Mouse (Mus musculus): Measurements from ENCODE around the gene Atp9a. TPM values are rescaled to one million over a fixed set of nuclear protein-coding genes. Genes with fewer than 3 reads are reported as not detected.

Atp9a gene
- polyA plus RNA-seq, 1 experiment from 2014 or later, result 61.1 TPM

DNA sequence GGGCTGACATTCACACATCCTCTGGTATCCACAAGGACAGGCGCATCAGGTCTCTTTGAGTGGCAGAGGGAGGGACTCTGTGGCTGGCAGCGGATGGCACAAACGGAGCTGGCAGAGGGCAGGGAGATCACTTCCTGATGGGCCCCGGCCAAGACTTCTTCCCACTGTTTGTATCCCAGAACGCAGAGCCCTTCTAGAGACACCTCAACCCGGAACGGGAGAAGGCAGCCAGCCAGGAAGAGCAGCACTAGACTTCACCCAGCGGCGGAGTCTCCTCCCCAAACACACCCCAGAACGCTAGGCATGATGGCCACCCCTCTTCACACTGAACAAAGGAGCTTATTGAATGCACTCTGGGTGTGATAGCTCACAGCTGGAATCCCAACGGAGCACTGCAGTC is 8.2 kb downstream of the Atp9a start:
- peaks cover 7% of the 10 kb centered on the region; the same call in 1 of the 2 replicates for H3K36me3 ChIP-seq
- no peaks in the 10 kb centered on the region for H3K9me3 ChIP-seq
- peaks cover 36% of the 10 kb centered on the region for H3K4me1 ChIP-seq (replicated peaks)
- no peak overlapping the region for H3K27ac ChIP-seq
- ATAC-seq, result no peak
- WGBS, result 54% methylated on average over 11 of the region's 11 CpGs
- H3K4me2 ChIP-seq (replicated peaks), result no peak overlapping the region
- no peaks in the 10 kb centered on the region for H3K27me3 ChIP-seq
- H3K4me3 ChIP-seq (replicated peaks), result no peak overlapping the region
- H3K9ac ChIP-seq (replicated peaks), result no peak overlapping the region

DNA sequence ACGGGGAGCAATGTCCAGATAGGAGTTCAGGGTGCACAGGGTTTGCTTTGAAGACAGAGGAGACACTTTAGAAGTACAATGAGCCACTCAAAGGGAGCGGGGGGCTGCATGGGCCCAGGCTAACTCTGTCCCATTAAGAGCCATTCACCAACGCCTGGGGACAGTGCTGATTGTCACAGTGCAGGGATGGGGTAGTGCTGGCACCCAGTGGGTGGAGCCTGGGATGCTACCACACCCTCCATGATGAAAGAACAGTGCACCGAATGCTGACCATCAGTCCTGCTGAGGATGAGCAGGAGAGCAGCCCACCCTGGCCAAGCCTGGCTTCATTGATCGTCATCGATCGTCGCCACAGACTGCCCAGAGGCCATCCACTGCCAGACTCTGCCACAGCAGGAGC is 11.0 kb downstream of the Atp9a start:
- Histone ChIP-seq H3K36me3 (no peaks in the 10 kb centered on the region), H3K27ac (peak overlapping the region; percentile 55), H3K9me3 (no peaks in the 10 kb centered on the region), H3K4me3 (replicated peaks) (no peak overlapping the region), H3K9ac (replicated peaks) (no peak overlapping the region), H3K4me1 (replicated peaks) (peaks cover 41% of the 10 kb centered on the region), H3K27me3 (no peaks in the 10 kb centered on the region), H3K4me2 (replicated peaks) (no peak overlapping the region)
- WGBS, result 55% methylated on average over 8 of the region's 8 CpGs
- ATAC-seq, result no peak

DNA sequence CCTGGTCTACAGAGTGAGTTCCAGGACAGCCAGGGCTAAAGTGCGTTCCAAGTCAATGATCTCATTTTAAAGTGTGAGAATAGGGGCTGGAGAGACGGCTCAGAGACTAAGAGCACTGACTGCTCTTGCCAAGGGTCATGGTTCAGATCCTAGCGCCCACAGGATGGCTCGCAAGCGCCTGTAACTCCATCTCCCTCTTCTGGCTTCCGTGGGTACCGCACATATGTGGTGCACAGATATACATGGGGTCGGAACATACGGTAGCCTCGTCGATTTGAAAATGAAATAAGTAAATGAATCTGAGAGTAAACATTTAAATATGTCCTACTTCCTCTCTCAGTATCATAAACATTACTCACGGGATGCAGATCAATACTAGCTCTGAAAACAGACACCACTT is 12.5 kb downstream of the Atp9a start:
- no peak overlapping the region for H3K4me2 ChIP-seq (replicated peaks)
- WGBS, result 82% methylated on average over 12 of the region's 12 CpGs
- no peak overlapping the region for H3K4me3 ChIP-seq (replicated peaks)
- H3K9me3 ChIP-seq, result no peaks in the 10 kb centered on the region
- H3K27ac ChIP-seq, result peak overlapping the region; percentile 49; the same call in 1 of the 2 replicates
- H3K36me3 ChIP-seq, result no peaks in the 10 kb centered on the region
- peaks cover 50% of the 10 kb centered on the region for H3K4me1 ChIP-seq (replicated peaks)
- no peak for ATAC-seq
- no peak overlapping the region for H3K9ac ChIP-seq (replicated peaks)
- H3K27me3 ChIP-seq, result no peaks in the 10 kb centered on the region

DNA sequence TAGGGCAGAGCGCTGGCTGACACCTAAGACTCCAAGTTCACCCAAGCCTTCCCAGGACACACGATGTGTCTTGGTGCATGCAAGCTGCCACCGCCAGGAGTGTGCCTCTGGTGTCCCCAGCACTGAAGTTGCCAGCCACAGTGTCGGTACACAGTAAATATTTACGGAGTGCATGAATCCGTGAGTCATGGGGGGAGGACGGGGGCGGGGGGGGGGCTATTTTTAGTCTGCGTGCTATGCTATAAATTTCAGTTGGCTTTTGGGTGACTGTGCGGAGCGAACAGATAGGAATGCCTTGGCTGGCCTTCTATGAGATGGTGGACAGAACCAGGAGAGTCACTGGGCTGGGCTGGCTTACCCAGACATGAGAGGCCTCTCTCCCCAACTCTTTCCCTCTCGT is 14.2 kb downstream of the Atp9a start:
- Histone ChIP-seq H3K9me3 (no peaks in the 10 kb centered on the region), H3K27me3 (no peaks in the 10 kb centered on the region), H3K4me3 (replicated peaks) (no peak overlapping the region), H3K36me3 (peaks cover 1% of the 10 kb centered on the region; the same call in 1 of the 2 replicates), H3K27ac (no peak overlapping the region), H3K9ac (replicated peaks) (no peak overlapping the region), H3K4me2 (replicated peaks) (no peak overlapping the region), H3K4me1 (replicated peaks) (peaks cover 48% of the 10 kb centered on the region)
- ATAC-seq, result no peak
- 88% methylated on average over 12 of the region's 12 CpGs for WGBS

DNA sequence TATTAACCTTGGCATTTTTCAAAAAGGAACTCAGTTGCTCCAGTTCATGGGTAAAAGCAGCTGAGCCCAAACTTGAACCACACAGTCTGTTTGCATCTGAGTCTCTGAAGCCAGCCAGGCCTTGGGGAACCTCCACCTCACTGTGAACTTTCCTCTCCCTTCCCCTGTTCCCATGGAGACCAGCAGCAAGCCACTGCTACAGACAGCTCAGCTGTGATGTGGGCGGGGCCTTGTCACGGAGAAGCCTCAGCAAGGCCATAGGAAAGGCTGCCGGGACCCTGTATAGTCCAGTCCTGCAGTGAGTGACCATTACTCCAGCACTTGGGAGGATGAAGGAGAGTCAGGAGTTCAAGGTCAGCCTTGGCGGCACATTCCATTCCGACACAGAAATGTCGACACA is 16.2 kb downstream of the Atp9a start:
- Histone ChIP-seq H3K27me3 (no peaks in the 10 kb centered on the region), H3K36me3 (peaks cover 13% of the 10 kb centered on the region; the same call in 1 of the 2 replicates), H3K9ac (replicated peaks) (no peak overlapping the region), H3K4me3 (replicated peaks) (no peak overlapping the region), H3K27ac (peak overlapping the region; percentile 31), H3K4me2 (replicated peaks) (0 out of 2 replicates have a peak overlapping the region, but pooled peaks have one; percentile 5), H3K4me1 (replicated peaks) (peaks cover 30% of the 10 kb centered on the region), H3K9me3 (no peaks in the 10 kb centered on the region)
- peak; percentile 91 for ATAC-seq
- 45% methylated on average over 6 of the region's 6 CpGs for WGBS

DNA sequence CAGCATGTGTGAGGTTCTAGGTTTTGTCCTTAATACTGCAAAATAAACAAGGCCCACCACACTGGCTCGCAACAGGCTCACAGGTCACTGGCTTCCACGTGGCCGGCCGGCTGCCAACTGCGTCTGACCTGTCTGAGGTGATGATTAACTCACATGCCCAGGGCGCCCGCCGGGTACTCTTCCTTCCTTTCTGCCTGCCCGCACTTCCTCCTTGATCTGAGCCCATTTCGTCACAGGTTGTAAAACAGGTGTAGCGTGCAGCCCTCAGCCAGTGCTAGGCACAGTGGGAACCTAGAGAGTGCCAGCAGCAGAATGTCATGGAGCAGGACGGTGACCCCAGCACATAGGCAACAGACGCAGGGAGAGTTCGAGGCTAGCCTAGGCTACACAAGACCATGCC is 20.9 kb downstream of the Atp9a start:
- no peak overlapping the region for H3K27ac ChIP-seq

DNA sequence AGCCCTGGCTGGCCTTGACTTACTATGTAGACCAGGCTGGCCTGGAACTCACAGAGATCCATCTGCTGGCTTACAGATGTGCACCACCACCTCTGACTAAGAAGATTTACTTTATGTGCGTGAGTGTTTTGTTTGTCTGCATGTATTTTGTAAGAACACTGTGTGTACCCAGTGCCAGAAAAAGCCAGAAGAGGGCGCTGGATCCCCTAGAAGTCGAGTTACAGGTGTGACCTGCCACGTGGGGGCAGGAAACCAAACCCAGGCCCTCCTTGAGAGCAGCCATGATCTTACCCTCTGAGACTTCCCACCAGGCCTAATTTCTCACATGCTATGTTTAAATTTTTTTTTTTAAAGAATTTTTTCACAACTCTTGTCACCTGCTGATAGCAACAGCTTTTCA is 22.5 kb downstream of the Atp9a start:
- H3K27ac ChIP-seq, result no peak overlapping the region
- peaks cover 13% of the 10 kb centered on the region; the same call in 1 of the 2 replicates for H3K36me3 ChIP-seq
- no peak overlapping the region for H3K9ac ChIP-seq (replicated peaks)
- H3K4me3 ChIP-seq (replicated peaks), result no peak overlapping the region
- no peaks in the 10 kb centered on the region for H3K27me3 ChIP-seq
- no peak for ATAC-seq
- WGBS, result 72% methylated on average over 4 of the region's 4 CpGs
- H3K9me3 ChIP-seq, result no peaks in the 10 kb centered on the region
- peaks cover 20% of the 10 kb centered on the region for H3K4me1 ChIP-seq (replicated peaks)
- no peak overlapping the region for H3K4me2 ChIP-seq (replicated peaks)

More for the DNA sequence above, 20.9 kb downstream of the Atp9a start:
- Histone ChIP-seq H3K4me3 (replicated peaks) (no peak overlapping the region), H3K4me2 (replicated peaks) (no peak overlapping the region), H3K9ac (replicated peaks) (no peak overlapping the region), H3K36me3 (peaks cover 13% of the 10 kb centered on the region; the same call in 1 of the 2 replicates), H3K4me1 (replicated peaks) (peaks cover 29% of the 10 kb centered on the region), H3K9me3 (no peaks in the 10 kb centered on the region), H3K27me3 (no peaks in the 10 kb centered on the region)
- ATAC-seq, result no peak
- WGBS, result 94% methylated on average over 14 of the region's 14 CpGs

DNA sequence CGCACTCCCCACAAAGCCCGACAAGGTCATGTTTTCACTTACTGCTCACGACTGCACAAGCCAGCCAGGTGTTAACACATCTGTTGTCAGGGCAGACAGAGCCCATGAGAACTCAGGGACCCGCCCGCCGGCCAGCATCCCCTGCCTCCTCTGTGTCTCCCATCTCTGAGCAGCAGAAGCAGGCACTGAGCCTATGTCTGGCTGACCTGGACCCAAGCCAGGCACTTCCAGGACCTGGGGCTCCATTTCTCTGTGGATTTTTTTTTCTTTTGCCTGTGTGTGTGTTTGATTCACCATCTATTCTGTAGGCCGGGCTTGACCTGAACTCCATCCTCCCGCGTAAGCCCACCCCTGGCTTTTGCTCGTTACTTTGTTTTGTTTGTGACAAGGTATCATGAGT is 23.5 kb downstream of the Atp9a start:
- H3K27me3 ChIP-seq, result no peaks in the 10 kb centered on the region
- H3K9ac ChIP-seq (replicated peaks), result no peak overlapping the region
- 0 out of 2 replicates have a peak overlapping the region, but pooled peaks have one; percentile 7 for H3K27ac ChIP-seq
- H3K36me3 ChIP-seq, result peaks cover 13% of the 10 kb centered on the region; the same call in 1 of the 2 replicates
- ATAC-seq, result no peak
- H3K9me3 ChIP-seq, result no peaks in the 10 kb centered on the region
- H3K4me3 ChIP-seq (replicated peaks), result no peak overlapping the region
- H3K4me1 ChIP-seq (replicated peaks), result peaks cover 20% of the 10 kb centered on the region
- 77% methylated on average over 10 of the region's 10 CpGs for WGBS
- no peak overlapping the region for H3K4me2 ChIP-seq (replicated peaks)

DNA sequence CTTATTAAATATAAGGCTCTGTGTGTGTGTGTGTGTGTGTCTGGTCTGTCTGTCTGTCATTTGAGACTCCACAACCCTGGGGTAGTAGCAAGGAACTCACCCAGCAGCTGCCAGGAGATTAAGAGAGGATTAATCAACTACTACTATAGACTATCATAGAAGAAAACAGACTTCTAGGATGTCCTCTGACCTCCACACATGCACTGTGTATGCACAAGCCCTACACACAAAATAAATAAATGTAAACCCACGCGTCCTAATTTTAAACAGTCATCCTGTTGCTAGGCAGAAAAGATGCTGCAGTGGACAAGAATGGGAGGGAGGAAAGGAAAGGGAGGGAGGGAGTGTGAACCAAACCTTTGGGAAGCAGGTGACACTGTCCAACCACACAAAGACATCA is 23.9 kb downstream of the Atp9a start:
- Histone ChIP-seq H3K4me3 (replicated peaks) (no peak overlapping the region), H3K4me2 (replicated peaks) (no peak overlapping the region), H3K27me3 (no peaks in the 10 kb centered on the region), H3K9ac (replicated peaks) (no peak overlapping the region), H3K27ac (no peak overlapping the region), H3K36me3 (peaks cover 13% of the 10 kb centered on the region; the same call in 1 of the 2 replicates), H3K9me3 (no peaks in the 10 kb centered on the region), H3K4me1 (replicated peaks) (peaks cover 20% of the 10 kb centered on the region)
- ATAC-seq, result 0 out of 2 replicates have a peak, but pooled peaks have one; percentile 4
- WGBS, result 72% methylated on average over 2 of the region's 2 CpGs

DNA sequence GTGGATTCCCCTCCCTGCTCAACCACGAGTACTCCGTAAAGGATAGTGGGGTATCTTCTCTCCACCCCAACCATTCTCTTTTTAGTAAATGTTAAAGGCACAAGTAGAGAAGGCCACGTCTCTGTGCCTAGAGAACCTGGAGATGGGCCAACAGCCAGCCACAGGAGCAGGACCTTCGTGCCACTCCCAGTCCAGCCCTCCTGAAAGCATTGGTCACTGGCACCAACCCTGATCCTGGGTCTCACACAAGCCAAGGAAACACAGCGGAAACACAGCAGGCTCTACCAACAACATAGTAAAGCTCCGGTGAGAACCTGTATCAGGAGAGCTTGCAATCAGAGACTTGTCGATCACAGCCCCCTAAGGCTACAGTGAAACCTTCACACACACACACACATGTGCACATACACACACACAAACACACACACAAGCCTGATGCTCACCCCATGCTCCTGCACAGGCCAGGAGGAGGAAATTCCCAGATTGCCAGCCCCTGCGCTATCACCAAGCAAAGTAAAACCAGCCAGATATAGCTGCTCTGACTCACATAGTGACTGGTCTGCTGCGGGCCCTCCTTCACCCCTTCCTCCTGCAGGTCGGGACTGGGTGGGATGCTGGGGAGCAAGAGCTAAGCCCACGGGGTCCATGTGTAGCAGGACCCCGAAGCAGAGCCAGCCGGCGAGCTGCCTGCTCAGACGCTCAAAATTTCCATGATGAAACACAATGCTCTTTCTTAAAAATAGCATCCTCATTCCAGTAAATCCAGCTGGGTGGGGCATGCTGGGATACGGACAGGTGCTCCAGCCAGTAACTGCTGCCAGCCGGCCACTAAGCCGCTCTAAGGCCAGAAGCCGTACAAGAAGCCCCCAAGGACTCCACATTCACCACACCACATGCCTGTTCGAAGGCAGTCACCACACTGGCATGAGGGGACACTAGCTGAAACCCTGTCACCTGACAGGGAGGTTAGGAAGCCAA is 29.7 kb downstream of the Atp9a start:
- 84% methylated on average over 20 of the region's 20 CpGs for WGBS
- Histone ChIP-seq H3K4me2 (replicated peaks) (no peak overlapping the region), H3K9me3 (no peaks in the 10 kb centered on the region), H3K36me3 (peaks cover 37% of the 10 kb centered on the region), H3K27me3 (no peaks in the 10 kb centered on the region), H3K4me1 (replicated peaks) (peaks cover 16% of the 10 kb centered on the region), H3K4me3 (replicated peaks) (no peak overlapping the region), H3K9ac (replicated peaks) (peak overlapping the region; percentile 41; the same call in 1 of the 2 replicates), H3K27ac (peak overlapping the region; percentile 58)
- ATAC-seq, result no peak

DNA sequence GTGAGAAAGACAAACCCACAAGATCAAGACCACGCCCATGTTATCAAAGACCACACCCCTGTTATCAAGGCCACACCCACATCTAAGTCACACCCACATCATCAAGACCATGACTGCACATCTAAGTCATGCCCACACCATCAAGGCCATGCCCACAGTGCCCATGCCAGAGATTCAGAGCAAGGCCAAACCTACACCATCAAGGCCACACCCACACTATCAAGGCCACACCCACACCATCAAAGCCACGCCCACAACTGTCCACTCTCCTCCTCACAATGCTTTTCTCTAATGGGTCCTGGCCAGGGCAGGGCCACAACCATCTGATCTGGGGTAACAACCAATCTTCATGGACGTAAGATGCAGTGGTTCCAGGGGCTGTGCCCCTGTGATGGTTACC is 31.2 kb downstream of the Atp9a start:
- H3K4me2 ChIP-seq (replicated peaks), result no peak overlapping the region
- H3K9ac ChIP-seq (replicated peaks), result no peak overlapping the region
- H3K4me1 ChIP-seq (replicated peaks), result peaks cover 10% of the 10 kb centered on the region
- 77% methylated on average over 3 of the region's 3 CpGs for WGBS
- 0 out of 2 replicates have a peak, but pooled peaks have one; percentile 43 for ATAC-seq
- no peaks in the 10 kb centered on the region for H3K9me3 ChIP-seq
- no peaks in the 10 kb centered on the region for H3K27me3 ChIP-seq
- H3K4me3 ChIP-seq (replicated peaks), result no peak overlapping the region
- peaks cover 48% of the 10 kb centered on the region for H3K36me3 ChIP-seq
- H3K27ac ChIP-seq, result no peak overlapping the region

DNA sequence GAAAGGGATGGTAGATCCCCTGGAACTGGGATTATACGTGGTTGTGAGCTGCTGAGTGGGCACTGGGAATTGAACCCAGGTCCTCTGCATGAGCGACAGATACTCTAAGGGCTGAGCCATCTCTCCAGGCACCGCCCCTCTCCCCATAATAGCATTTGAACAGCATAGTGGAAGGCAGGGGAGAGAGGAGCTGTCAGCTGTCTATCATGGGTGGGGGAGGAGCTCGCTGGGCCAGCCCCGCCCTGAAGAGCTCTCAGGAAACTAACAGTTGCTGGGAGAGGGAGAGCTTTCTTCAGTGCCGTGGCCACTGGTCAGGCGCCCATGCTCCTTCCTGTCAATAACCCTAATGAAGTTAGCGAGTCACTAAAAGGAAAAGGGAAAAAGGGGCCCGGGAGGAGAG is 34.4 kb downstream of the Atp9a start:
- no peak overlapping the region for H3K4me3 ChIP-seq (replicated peaks)
- 0 out of 2 replicates have a peak, but pooled peaks have one; percentile 20 for ATAC-seq
- no peak overlapping the region for H3K9ac ChIP-seq (replicated peaks)
- no peak overlapping the region for H3K4me2 ChIP-seq (replicated peaks)
- peaks cover 68% of the 10 kb centered on the region for H3K36me3 ChIP-seq
- WGBS, result 50% methylated on average over 9 of the region's 9 CpGs
- H3K4me1 ChIP-seq (replicated peaks), result peaks cover 7% of the 10 kb centered on the region
- no peaks in the 10 kb centered on the region for H3K27me3 ChIP-seq
- H3K9me3 ChIP-seq, result no peaks in the 10 kb centered on the region
- H3K27ac ChIP-seq, result no peak overlapping the region
